Comparison of ENCODE assay signal across 23 mouse cellular contexts in the genomic region with DNA sequence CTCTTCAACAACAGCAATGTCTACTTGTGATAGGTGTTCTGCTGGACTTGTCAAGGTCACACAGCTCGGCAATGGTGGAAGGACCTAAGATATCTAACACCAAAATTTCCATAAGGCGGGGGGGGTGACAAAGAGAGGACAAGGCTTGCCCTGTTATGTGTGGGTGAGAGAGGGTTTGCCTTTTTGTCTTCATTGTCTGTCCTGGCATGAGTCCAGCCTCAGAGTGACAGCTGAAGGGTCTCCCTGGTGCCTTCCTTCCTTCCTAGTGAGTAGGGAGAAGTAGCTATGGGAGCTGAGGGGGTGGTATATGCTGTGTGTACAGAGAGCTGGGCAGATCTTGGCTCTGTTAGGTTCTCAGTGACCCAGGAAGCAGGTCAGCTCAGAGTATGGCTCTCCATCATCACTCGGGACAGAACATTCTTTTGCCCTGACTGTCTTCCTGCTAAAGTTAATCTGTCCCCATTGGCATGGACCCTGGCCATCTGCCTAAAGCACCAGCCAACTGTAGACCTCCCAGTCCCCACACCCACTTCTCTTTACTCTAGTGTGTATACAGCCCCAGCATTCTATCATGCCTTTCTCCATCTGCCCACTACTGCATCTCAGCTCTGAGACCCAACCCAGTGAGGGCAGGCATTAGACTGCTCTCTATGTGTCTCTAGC.
A peak's percentile ranks its signal among the peaks of the same experiment; 100 is the strongest.
DNase-seq lines count a peak whose midpoint lies in the region; ATAC-seq and TF ChIP-seq lines count a peak whose summit lies in the region.
"Had no signal": no experiment of that assay in that cellular context is flagged by ENCODE, and none has a peak within 500 bp of the region (broad histone marks: within the 10 kb centered on the region; RNA-seq: fewer than 3 reads in every experiment).

No protein-coding gene starts in this region.

- H3K27me3 ChIP-seq in hindbrain, postnatal 0 days (ENCODE audit: insufficient read depth, low read length) = no peaks in the 10 kb centered on the region; the same call in 1 of the 2 replicates
- no peaks in the 10 kb centered on the region for H3K27me3 ChIP-seq in hindbrain, embryonic 16.5 days (replicated peaks; ENCODE audit: control insufficient read depth, insufficient read depth, low read length)
- no peaks in the 10 kb centered on the region for H3K27me3 ChIP-seq in midbrain, postnatal 0 days (ENCODE audit: insufficient read depth, low read length)
- H3K27me3 ChIP-seq in midbrain, embryonic 10.5 days (ENCODE audit: low read depth, poor library complexity, severe bottlenecking) = no peaks in the 10 kb centered on the region; the same call in 1 of the 2 replicates
- H3K27me3 ChIP-seq: embryonic facial prominence, embryonic 12.5 days; heart, embryonic 12.5 days; Patski; stomach, embryonic 15.5 days had no signal

- H3K4me3 ChIP-seq in hindbrain, postnatal 0 days (ENCODE audit: low read length) = no peak overlapping the region
- H3K4me3 ChIP-seq in hindbrain, embryonic 16.5 days (ENCODE audit: low read length) = no peak overlapping the region
- H3K4me3 ChIP-seq in midbrain, postnatal 0 days (ENCODE audit: low read depth, low read length) = no peak overlapping the region
- no peak overlapping the region for H3K4me3 ChIP-seq in midbrain, embryonic 10.5 days
- H3K4me3 ChIP-seq: embryonic facial prominence, embryonic 12.5 days; heart, embryonic 12.5 days; stomach, embryonic 15.5 days had no signal

- peaks cover 36% of the 10 kb centered on the region for H3K4me1 ChIP-seq in hindbrain, postnatal 0 days (ENCODE audit: insufficient read depth, low read length)
- peaks cover 21% of the 10 kb centered on the region for H3K4me1 ChIP-seq in hindbrain, embryonic 16.5 days (ENCODE audit: control insufficient read depth, insufficient read depth, low read depth, low read length)
- H3K4me1 ChIP-seq in midbrain, postnatal 0 days (ENCODE audit: insufficient read depth, low read length) = peaks cover 23% of the 10 kb centered on the region
- H3K4me1 ChIP-seq in midbrain, embryonic 10.5 days = peaks cover 20% of the 10 kb centered on the region
- H3K4me1 ChIP-seq: stomach, embryonic 15.5 days had no signal

- H3K36me3 ChIP-seq in hindbrain, postnatal 0 days (ENCODE audit: insufficient read depth, low read length) = no peaks in the 10 kb centered on the region
- no peaks in the 10 kb centered on the region for H3K36me3 ChIP-seq in hindbrain, embryonic 16.5 days (ENCODE audit: control insufficient read depth, insufficient read depth, low read length)
- no peaks in the 10 kb centered on the region for H3K36me3 ChIP-seq in midbrain, postnatal 0 days (ENCODE audit: insufficient read depth, low read length)
- no peaks in the 10 kb centered on the region for H3K36me3 ChIP-seq in midbrain, embryonic 10.5 days
- H3K36me3 ChIP-seq: embryonic facial prominence, embryonic 12.5 days; heart, embryonic 12.5 days; stomach, embryonic 15.5 days had no signal

- no peak overlapping the region for H3K27ac ChIP-seq in hindbrain, postnatal 0 days
- H3K27ac ChIP-seq in hindbrain, embryonic 16.5 days (ENCODE audit: low read depth, low read length) = no peak overlapping the region
- no peak overlapping the region for H3K27ac ChIP-seq in midbrain, postnatal 0 days (ENCODE audit: low read depth, low read length)
- H3K27ac ChIP-seq in midbrain, embryonic 10.5 days (replicated peaks) = no peak overlapping the region; the same call in 1 of the 2 replicates
- H3K27ac ChIP-seq: embryonic facial prominence, embryonic 12.5 days; stomach, embryonic 15.5 days had no signal

- no peaks in the 10 kb centered on the region for H3K9me3 ChIP-seq in hindbrain, postnatal 0 days (ENCODE audit: low read length)
- no peaks in the 10 kb centered on the region for H3K9me3 ChIP-seq in hindbrain, embryonic 16.5 days (ENCODE audit: control insufficient read depth, low read length)
- no peaks in the 10 kb centered on the region for H3K9me3 ChIP-seq in midbrain, postnatal 0 days (ENCODE audit: low read length)
- no peaks in the 10 kb centered on the region for H3K9me3 ChIP-seq in midbrain, embryonic 10.5 days (replicated peaks)
- H3K9me3 ChIP-seq: embryonic facial prominence, embryonic 12.5 days; heart, embryonic 12.5 days; stomach, embryonic 15.5 days had no signal

- DNase-seq in cerebellum, postnatal 10 days = peak; percentile 57 to 66
- DNase-seq in hindbrain, postnatal 0 days (ENCODE audit: low spot score) = peak; percentile 38
- DNase-seq in midbrain, postnatal 0 days (ENCODE audit: low spot score) = peak; percentile 34
- no peak for DNase-seq in midbrain, embryonic 10.5 days (ENCODE audit: low spot score)
- no peak for DNase-seq in urinary bladder, postnatal 4 days (ENCODE audit: low spot score in 2 of 2)
- DNase-seq: cerebellum, postnatal 25 days; gastrocnemius, postnatal 25 days; heart, adult 18-20 months; heart, postnatal 4 days; kidney, adult 9 months; kidney, postnatal 36 days; lung, postnatal 10 days; right cerebral cortex, adult 18-20 months; thymus, adult 18-20 months had no signal

- H3K9ac ChIP-seq in hindbrain, postnatal 0 days (replicated peaks; ENCODE audit: low read length) = no peak overlapping the region
- H3K9ac ChIP-seq in hindbrain, embryonic 16.5 days (ENCODE audit: low read depth, low read length) = no peak overlapping the region
- no peak overlapping the region for H3K9ac ChIP-seq in midbrain, postnatal 0 days (replicated peaks; ENCODE audit: low read length, poor library complexity, severe bottlenecking)
- H3K9ac ChIP-seq: embryonic facial prominence, embryonic 12.5 days; heart, embryonic 12.5 days; stomach, embryonic 15.5 days had no signal

- 33% methylated on average over 3 of the region's 3 CpGs for WGBS in hindbrain, postnatal 0 days
- 63% methylated on average over 3 of the region's 3 CpGs for WGBS in hindbrain, embryonic 16.5 days
- WGBS in midbrain, postnatal 0 days = 64% methylated on average over 3 of the region's 3 CpGs
- WGBS in midbrain, embryonic 10.5 days = 73% methylated on average over 3 of the region's 3 CpGs

- H3K4me2 ChIP-seq in hindbrain, postnatal 0 days (ENCODE audit: low read depth, low read length) = no peak overlapping the region
- no peak overlapping the region for H3K4me2 ChIP-seq in hindbrain, embryonic 16.5 days (ENCODE audit: low read length)
- H3K4me2 ChIP-seq in midbrain, postnatal 0 days (ENCODE audit: low read depth, low read length, poor library complexity, severe bottlenecking) = no peak overlapping the region
- H3K4me2 ChIP-seq: embryonic facial prominence, embryonic 12.5 days; heart, embryonic 12.5 days; midbrain, embryonic 11.5 days; stomach, embryonic 15.5 days had no signal

- ATAC-seq in cerebellum, adult (ENCODE audit: insufficient number of reproducible peaks, low FRiP score, low TSS enrichment) = no peak
- peak; percentile 27; the same call in 1 of the 2 replicates for ATAC-seq in hindbrain, postnatal 0 days
- ATAC-seq in hindbrain, embryonic 16.5 days = no peak
- no peak for ATAC-seq in midbrain, postnatal 0 days (ENCODE audit: low FRiP score)
- ATAC-seq: CD4-positive, CD25-positive, alpha-beta regulatory T cell, adult 4 months; intestine, embryonic 16.5 days; Patski had no signal

- TF ChIP-seq CTCF in hindbrain, postnatal 0 days (IDR thresholded peaks at IDR 0.05; ENCODE audit: low read depth) = no peak
- TF ChIP-seq CTCF in midbrain, postnatal 0 days (IDR thresholded peaks at IDR 0.05) = no peak

Comparison
In these comparisons a context has a peak if more than half of its experiments do, and no peak if none do; other contexts are left out.
1. DNase-seq: peak in cerebellum, postnatal 10 days (2 of 2), hindbrain, postnatal 0 days (single experiment) and midbrain, postnatal 0 days (single experiment); none in midbrain, embryonic 10.5 days (single experiment) and urinary bladder, postnatal 4 days (0 of 2).